Mouse (Mus musculus): ENCODE results near the gene Prkca. TPM values are rescaled to one million over a fixed set of nuclear protein-coding genes. Genes with fewer than 3 reads are reported as not detected.

Prkca gene
- polyA plus RNA-seq, 1 experiment from 2014 or later = 12.6 TPM

DNA sequence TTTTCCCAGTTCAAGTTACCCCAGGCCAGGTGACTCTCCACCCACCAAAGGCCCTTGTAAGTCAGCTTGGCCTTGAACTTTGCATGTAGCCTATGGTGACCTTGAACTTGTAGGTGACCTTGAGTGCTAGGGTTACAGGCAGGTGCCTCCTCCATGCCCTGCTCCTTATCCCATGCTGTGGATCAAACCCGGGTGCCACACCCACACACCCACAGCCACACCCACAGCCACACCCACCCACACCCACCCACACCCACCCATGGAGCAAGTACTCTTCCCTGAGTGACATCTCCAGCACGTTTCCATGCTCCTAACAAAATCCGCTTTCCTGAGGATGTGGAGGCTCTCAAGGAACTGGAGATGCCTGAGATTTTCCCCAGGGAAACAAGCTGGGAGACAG lies 344.8 kb downstream of the Prkca start:
- 72% methylated on average over 3 of the region's 3 CpGs for WGBS
- Histone ChIP-seq H3K36me3 (ENCODE audit: control insufficient read depth, insufficient read depth, low read length) (no peaks in the 10 kb centered on the region), H3K27me3 (ENCODE audit: control insufficient read depth, insufficient read depth, low read length) (no peaks in the 10 kb centered on the region), H3K9ac (replicated peaks; ENCODE audit: low read depth, low read length) (no peak overlapping the region), H3K4me3 (ENCODE audit: low read depth, low read length) (no peak overlapping the region), H3K9me3 (ENCODE audit: control insufficient read depth, low read length) (no peaks in the 10 kb centered on the region), H3K4me2 (ENCODE audit: low read depth, low read length) (no peak overlapping the region), H3K27ac (ENCODE audit: low read depth, low read length) (no peak overlapping the region), H3K4me1 (ENCODE audit: control insufficient read depth, insufficient read depth, low read length) (no peaks in the 10 kb centered on the region)
- ATAC-seq (ENCODE audit: low read depth) = no peak

GRCm38 (mm10) chr11:107996896-107997670 lies 346.6 kb downstream of the Prkca start:
- no peak for ATAC-seq (ENCODE audit: low read depth)
- H3K27ac ChIP-seq (ENCODE audit: low read depth, low read length) = no peak overlapping the region
- WGBS = 71% methylated on average over 11 of the region's 11 CpGs

DNA sequence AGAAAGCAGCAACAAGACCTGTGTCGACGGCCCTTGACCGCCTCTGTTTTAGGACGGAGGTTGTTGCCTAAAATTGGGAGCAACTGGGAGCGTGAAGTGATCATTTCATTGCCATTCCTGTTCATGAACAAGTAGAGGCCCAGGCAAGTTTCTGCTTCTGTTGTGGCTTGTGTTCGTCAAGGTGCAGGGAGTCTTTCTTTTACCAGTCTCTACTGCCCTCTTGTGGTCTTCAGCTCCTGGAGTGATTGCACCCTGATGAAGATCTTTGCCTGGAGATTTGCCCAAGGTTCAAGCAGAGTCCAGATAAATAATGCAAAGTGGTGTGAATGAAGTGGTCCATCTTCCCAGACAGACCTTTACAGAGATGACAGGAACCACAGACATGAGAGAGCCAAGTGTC lies 349.2 kb downstream of the Prkca start:
- Histone ChIP-seq H3K27ac (ENCODE audit: low read depth, low read length) (no peak overlapping the region), H3K4me2 (ENCODE audit: low read depth, low read length) (no peak overlapping the region), H3K4me1 (ENCODE audit: control insufficient read depth, insufficient read depth, low read length) (0 out of 2 replicates have a peak, but pooled peaks cover 3% of the 10 kb centered on the region), H3K36me3 (ENCODE audit: control insufficient read depth, insufficient read depth, low read length) (no peaks in the 10 kb centered on the region), H3K9ac (replicated peaks; ENCODE audit: low read depth, low read length) (no peak overlapping the region), H3K9me3 (ENCODE audit: control insufficient read depth, low read length) (no peaks in the 10 kb centered on the region), H3K4me3 (ENCODE audit: low read depth, low read length) (no peak overlapping the region), H3K27me3 (ENCODE audit: control insufficient read depth, insufficient read depth, low read length) (no peaks in the 10 kb centered on the region)
- 47% methylated on average over 6 of the region's 6 CpGs for WGBS
- no peak for ATAC-seq (ENCODE audit: low read depth)

More at GRCm38 (mm10) chr11:107996896-107997670, 346.6 kb downstream of the Prkca start:
- no peak overlapping the region for H3K4me3 ChIP-seq (ENCODE audit: low read depth, low read length)
- H3K27me3 ChIP-seq (ENCODE audit: control insufficient read depth, insufficient read depth, low read length) = no peaks in the 10 kb centered on the region
- H3K9ac ChIP-seq (replicated peaks; ENCODE audit: low read depth, low read length) = no peak overlapping the region
- no peaks in the 10 kb centered on the region for H3K36me3 ChIP-seq (ENCODE audit: control insufficient read depth, insufficient read depth, low read length)
- H3K4me1 ChIP-seq (ENCODE audit: control insufficient read depth, insufficient read depth, low read length) = 0 out of 2 replicates have a peak, but pooled peaks cover 3% of the 10 kb centered on the region
- H3K4me2 ChIP-seq (ENCODE audit: low read depth, low read length) = no peak overlapping the region
- no peaks in the 10 kb centered on the region for H3K9me3 ChIP-seq (ENCODE audit: control insufficient read depth, low read length)

- Histone ChIP-seq H3K27ac (ENCODE audit: low read depth, low read length) (no peak overlapping the region), H3K36me3 (ENCODE audit: control insufficient read depth, insufficient read depth, low read length) (no peaks in the 10 kb centered on the region), H3K4me1 (ENCODE audit: control insufficient read depth, insufficient read depth, low read length) (0 out of 2 replicates have a peak, but pooled peaks cover 3% of the 10 kb centered on the region), H3K4me3 (ENCODE audit: low read depth, low read length) (no peak overlapping the region), H3K4me2 (ENCODE audit: low read depth, low read length) (no peak overlapping the region), H3K27me3 (ENCODE audit: control insufficient read depth, insufficient read depth, low read length) (no peaks in the 10 kb centered on the region), H3K9me3 (ENCODE audit: control insufficient read depth, low read length) (no peaks in the 10 kb centered on the region), H3K9ac (replicated peaks; ENCODE audit: low read depth, low read length) (no peak overlapping the region)
- no peak for ATAC-seq (ENCODE audit: low read depth)
- WGBS = 84% methylated on average over 3 of the region's 3 CpGs
Measured at GRCm38 (mm10) chr11:107993792-107994191, 349.9 kb downstream of the Prkca start.

GRCm38 (mm10) chr11:107992500-107992899 lies 351.2 kb downstream of the Prkca start:
- H3K9ac ChIP-seq (replicated peaks; ENCODE audit: low read depth, low read length) = no peak overlapping the region
- 57% methylated on average over 11 of the region's 11 CpGs for WGBS
- H3K36me3 ChIP-seq (ENCODE audit: control insufficient read depth, insufficient read depth, low read length) = no peaks in the 10 kb centered on the region

DNA sequence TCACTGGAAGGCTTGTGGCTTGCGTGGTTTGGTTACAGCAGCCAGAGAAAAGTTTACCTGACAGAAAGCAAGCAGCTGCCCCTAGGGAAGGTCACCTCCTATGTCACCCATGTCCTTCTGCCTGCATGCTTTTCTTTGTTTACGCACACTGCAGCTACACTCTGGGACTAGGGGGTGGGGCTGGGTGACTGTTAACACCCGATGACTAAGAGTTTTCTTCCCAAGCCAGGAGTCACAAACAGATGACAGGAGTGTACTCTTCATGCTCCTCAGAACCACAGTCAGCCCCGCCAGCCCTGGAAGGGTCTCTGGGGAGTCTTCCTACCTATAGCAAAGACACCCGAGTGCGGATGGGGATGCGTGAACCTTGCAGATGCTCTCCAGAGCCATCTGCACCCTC lies 351.7 kb downstream of the Prkca start:
- H3K27me3 ChIP-seq (ENCODE audit: control insufficient read depth, insufficient read depth, low read length) = no peaks in the 10 kb centered on the region
- H3K36me3 ChIP-seq (ENCODE audit: control insufficient read depth, insufficient read depth, low read length) = no peaks in the 10 kb centered on the region
- H3K4me3 ChIP-seq (ENCODE audit: low read depth, low read length) = no peak overlapping the region
- H3K9me3 ChIP-seq (ENCODE audit: control insufficient read depth, low read length) = no peaks in the 10 kb centered on the region
- no peak overlapping the region for H3K9ac ChIP-seq (replicated peaks; ENCODE audit: low read depth, low read length)
- no peak overlapping the region for H3K4me2 ChIP-seq (ENCODE audit: low read depth, low read length)
- no peak for ATAC-seq (ENCODE audit: low read depth)
- no peak overlapping the region for H3K27ac ChIP-seq (ENCODE audit: low read depth, low read length)
- 59% methylated on average over 7 of the region's 7 CpGs for WGBS
- H3K4me1 ChIP-seq (ENCODE audit: control insufficient read depth, insufficient read depth, low read length) = 0 out of 2 replicates have a peak, but pooled peaks cover 3% of the 10 kb centered on the region

More at GRCm38 (mm10) chr11:107992500-107992899, 351.2 kb downstream of the Prkca start:
- no peak for ATAC-seq (ENCODE audit: low read depth)
- Histone ChIP-seq H3K4me3 (ENCODE audit: low read depth, low read length) (no peak overlapping the region), H3K9me3 (ENCODE audit: control insufficient read depth, low read length) (no peaks in the 10 kb centered on the region), H3K27ac (ENCODE audit: low read depth, low read length) (no peak overlapping the region), H3K4me1 (ENCODE audit: control insufficient read depth, insufficient read depth, low read length) (0 out of 2 replicates have a peak, but pooled peaks cover 3% of the 10 kb centered on the region), H3K4me2 (ENCODE audit: low read depth, low read length) (no peak overlapping the region), H3K27me3 (ENCODE audit: control insufficient read depth, insufficient read depth, low read length) (no peaks in the 10 kb centered on the region)

GRCm38 (mm10) chr11:107989241-107989640 lies 354.5 kb downstream of the Prkca start:
- H3K4me2 ChIP-seq (ENCODE audit: low read depth, low read length) = no peak overlapping the region
- no peaks in the 10 kb centered on the region for H3K36me3 ChIP-seq (ENCODE audit: control insufficient read depth, insufficient read depth, low read length)
- no peak overlapping the region for H3K4me3 ChIP-seq (ENCODE audit: low read depth, low read length)
- 84% methylated on average over 6 of the region's 6 CpGs for WGBS
- H3K9me3 ChIP-seq (ENCODE audit: control insufficient read depth, low read length) = no peaks in the 10 kb centered on the region
- H3K27me3 ChIP-seq (ENCODE audit: control insufficient read depth, insufficient read depth, low read length) = no peaks in the 10 kb centered on the region
- no peak for ATAC-seq (ENCODE audit: low read depth)
- no peak overlapping the region for H3K9ac ChIP-seq (replicated peaks; ENCODE audit: low read depth, low read length)
- H3K27ac ChIP-seq (ENCODE audit: low read depth, low read length) = no peak overlapping the region
- H3K4me1 ChIP-seq (ENCODE audit: control insufficient read depth, insufficient read depth, low read length) = peaks cover 3% of the 10 kb centered on the region; the same call in 1 of the 2 replicates

- no peak overlapping the region for H3K27ac ChIP-seq (ENCODE audit: low read depth, low read length)
- no peaks in the 10 kb centered on the region for H3K9me3 ChIP-seq (ENCODE audit: control insufficient read depth, low read length)
- H3K4me1 ChIP-seq (ENCODE audit: control insufficient read depth, insufficient read depth, low read length) = peaks cover 3% of the 10 kb centered on the region; the same call in 1 of the 2 replicates
- ATAC-seq (ENCODE audit: low read depth) = no peak
- no peak overlapping the region for H3K9ac ChIP-seq (replicated peaks; ENCODE audit: low read depth, low read length)
- H3K36me3 ChIP-seq (ENCODE audit: control insufficient read depth, insufficient read depth, low read length) = no peaks in the 10 kb centered on the region
- H3K4me2 ChIP-seq (ENCODE audit: low read depth, low read length) = no peak overlapping the region
- no peak overlapping the region for H3K4me3 ChIP-seq (ENCODE audit: low read depth, low read length)
- 97% methylated on average over 3 of the region's 3 CpGs for WGBS
- H3K27me3 ChIP-seq (ENCODE audit: control insufficient read depth, insufficient read depth, low read length) = no peaks in the 10 kb centered on the region
Measured at GRCm38 (mm10) chr11:107985941-107986340, 357.8 kb downstream of the Prkca start.

DNA sequence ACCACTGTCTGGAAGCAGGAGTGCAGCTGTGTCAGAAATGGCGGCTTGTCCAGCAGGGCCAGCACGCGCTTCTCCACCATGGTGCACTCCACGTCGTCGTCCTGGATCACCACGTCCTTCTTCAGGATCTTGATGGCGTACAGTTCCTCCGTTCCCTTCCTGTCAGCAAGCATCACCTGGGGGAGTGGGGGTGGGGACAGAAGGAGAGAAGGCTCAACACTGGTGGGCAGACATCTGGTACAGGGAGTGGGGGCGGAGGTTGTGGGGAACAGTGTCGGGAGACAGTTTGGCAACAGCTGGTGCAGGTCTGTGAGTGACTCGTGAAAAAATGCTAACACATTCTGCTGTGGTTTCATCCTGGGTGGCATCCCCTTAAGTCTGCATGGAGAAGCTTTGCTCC lies 359.8 kb downstream of the Prkca start:
- Histone ChIP-seq H3K36me3 (ENCODE audit: control insufficient read depth, insufficient read depth, low read length) (no peaks in the 10 kb centered on the region), H3K27ac (ENCODE audit: low read depth, low read length) (no peak overlapping the region), H3K27me3 (ENCODE audit: control insufficient read depth, insufficient read depth, low read length) (no peaks in the 10 kb centered on the region), H3K4me1 (ENCODE audit: control insufficient read depth, insufficient read depth, low read length) (peaks cover 17% of the 10 kb centered on the region), H3K4me2 (ENCODE audit: low read depth, low read length) (no peak overlapping the region), H3K9ac (replicated peaks; ENCODE audit: low read depth, low read length) (no peak overlapping the region), H3K9me3 (ENCODE audit: control insufficient read depth, low read length) (no peaks in the 10 kb centered on the region), H3K4me3 (ENCODE audit: low read depth, low read length) (no peak overlapping the region)
- WGBS = 85% methylated on average over 12 of the region's 12 CpGs
- ATAC-seq (ENCODE audit: low read depth) = no peak

All from neural tube, embryonic 14.5 days (tissue).